Mouse (Mus musculus): ENCODE measurements around the gene Ccr7. TPM values are rescaled to one million over a fixed set of nuclear protein-coding genes. Genes with fewer than 3 reads are reported as not detected.

Gene Ccr7
- polyA plus RNA-seq, 1 experiment from 2014 or later: 0.38 TPM

GRCm38 (mm10) chr11:99169438-99169837, 14.6 kb upstream of the Ccr7 start:
- H3K4me2 ChIP-seq: no peak overlapping the region
- no peaks in the 10 kb centered on the region for H3K36me3 ChIP-seq
- H3K27me3 ChIP-seq: no peaks in the 10 kb centered on the region
- no peak overlapping the region for H3K27ac ChIP-seq
- no peak for ATAC-seq (ENCODE audit: insufficient number of reproducible peaks, low FRiP score, low TSS enrichment, low read depth)
- no peaks in the 10 kb centered on the region; the same call in 1 of the 2 replicates for H3K4me1 ChIP-seq
- no peaks in the 10 kb centered on the region for H3K9me3 ChIP-seq
- H3K9ac ChIP-seq: no peak overlapping the region
- H3K4me3 ChIP-seq: no peak overlapping the region
- 72% methylated on average over 2 of the region's 2 CpGs for WGBS

GRCm38 (mm10) chr11:99168030-99168474, 13.2 kb upstream of the Ccr7 start:
- H3K27me3 ChIP-seq: no peaks in the 10 kb centered on the region
- H3K36me3 ChIP-seq: no peaks in the 10 kb centered on the region
- no peak for ATAC-seq (ENCODE audit: insufficient number of reproducible peaks, low FRiP score, low TSS enrichment, low read depth)
- H3K27ac ChIP-seq: no peak overlapping the region
- no peaks in the 10 kb centered on the region for H3K9me3 ChIP-seq
- WGBS: 63% methylated on average over 12 of the region's 12 CpGs
- H3K4me2 ChIP-seq: no peak overlapping the region
- no peaks in the 10 kb centered on the region; the same call in 1 of the 2 replicates for H3K4me1 ChIP-seq
- H3K4me3 ChIP-seq: no peak overlapping the region
- no peak overlapping the region for H3K9ac ChIP-seq

GRCm38 (mm10) chr11:99167576-99167975, 12.7 kb upstream of the Ccr7 start:
- H3K4me2 ChIP-seq: no peak overlapping the region
- no peaks in the 10 kb centered on the region for H3K36me3 ChIP-seq
- H3K9ac ChIP-seq: no peak overlapping the region
- no peaks in the 10 kb centered on the region for H3K27me3 ChIP-seq
- H3K4me1 ChIP-seq: no peaks in the 10 kb centered on the region; the same call in 1 of the 2 replicates
- H3K9me3 ChIP-seq: no peaks in the 10 kb centered on the region
- no peak overlapping the region for H3K4me3 ChIP-seq
- no peak for ATAC-seq (ENCODE audit: insufficient number of reproducible peaks, low FRiP score, low TSS enrichment, low read depth)
- WGBS: 84% methylated on average over 7 of the region's 7 CpGs
- no peak overlapping the region for H3K27ac ChIP-seq

- H3K27ac ChIP-seq: no peak overlapping the region
- no peaks in the 10 kb centered on the region for H3K27me3 ChIP-seq
- no peak for ATAC-seq (ENCODE audit: insufficient number of reproducible peaks, low FRiP score, low TSS enrichment, low read depth)
- H3K4me2 ChIP-seq: no peak overlapping the region
- H3K9ac ChIP-seq: no peak overlapping the region
- H3K9me3 ChIP-seq: no peaks in the 10 kb centered on the region
- no peaks in the 10 kb centered on the region for H3K36me3 ChIP-seq
- H3K4me1 ChIP-seq: no peaks in the 10 kb centered on the region; the same call in 1 of the 2 replicates
- no peak overlapping the region for H3K4me3 ChIP-seq
- 89% methylated on average over 7 of the region's 7 CpGs for WGBS
Observed at GRCm38 (mm10) chr11:99166241-99166640, 11.4 kb upstream of the Ccr7 start.

- no peak for ATAC-seq (ENCODE audit: insufficient number of reproducible peaks, low FRiP score, low TSS enrichment, low read depth)
- WGBS: 77% methylated on average over 11 of the region's 11 CpGs
- no peak overlapping the region for H3K4me2 ChIP-seq
Observed at GRCm38 (mm10) chr11:99165031-99165752, 10.3 kb upstream of the Ccr7 start.

GRCm38 (mm10) chr11:99162972-99163686, 8.3 kb upstream of the Ccr7 start:
- 77% methylated on average over 10 of the region's 10 CpGs for WGBS
- no peaks in the 10 kb centered on the region for H3K4me1 ChIP-seq
- H3K27me3 ChIP-seq: no peaks in the 10 kb centered on the region
- H3K9me3 ChIP-seq: no peaks in the 10 kb centered on the region
- no peak overlapping the region for H3K4me2 ChIP-seq
- ATAC-seq (ENCODE audit: insufficient number of reproducible peaks, low FRiP score, low TSS enrichment, low read depth): no peak
- H3K9ac ChIP-seq: no peak overlapping the region
- H3K36me3 ChIP-seq: no peaks in the 10 kb centered on the region
- H3K4me3 ChIP-seq: no peak overlapping the region
- no peak overlapping the region for H3K27ac ChIP-seq

More at GRCm38 (mm10) chr11:99165031-99165752, 10.3 kb upstream of the Ccr7 start:
- H3K4me1 ChIP-seq: no peaks in the 10 kb centered on the region
- no peaks in the 10 kb centered on the region for H3K9me3 ChIP-seq
- H3K27ac ChIP-seq: no peak overlapping the region
- no peak overlapping the region for H3K4me3 ChIP-seq
- no peaks in the 10 kb centered on the region for H3K27me3 ChIP-seq
- no peaks in the 10 kb centered on the region for H3K36me3 ChIP-seq
- H3K9ac ChIP-seq: no peak overlapping the region

- ATAC-seq (ENCODE audit: insufficient number of reproducible peaks, low FRiP score, low TSS enrichment, low read depth): no peak
- WGBS: 25% methylated on average over 5 of the region's 5 CpGs
- no peaks in the 10 kb centered on the region for H3K4me1 ChIP-seq
- H3K4me3 ChIP-seq: no peak overlapping the region
- H3K9ac ChIP-seq: no peak overlapping the region
- H3K4me2 ChIP-seq: no peak overlapping the region
- no peaks in the 10 kb centered on the region for H3K27me3 ChIP-seq
- H3K36me3 ChIP-seq: no peaks in the 10 kb centered on the region
- no peaks in the 10 kb centered on the region for H3K9me3 ChIP-seq
- H3K27ac ChIP-seq: no peak overlapping the region
Observed at GRCm38 (mm10) chr11:99161648-99162047, 6.8 kb upstream of the Ccr7 start.

GRCm38 (mm10) chr11:99160228-99160627, 5.4 kb upstream of the Ccr7 start:
- no peak overlapping the region for H3K4me2 ChIP-seq

GRCm38 (mm10) chr11:99155817-99156216, 940 bp upstream of the Ccr7 start:
- H3K4me1 ChIP-seq: no peaks in the 10 kb centered on the region
- no peak overlapping the region for H3K9ac ChIP-seq
- no peaks in the 10 kb centered on the region for H3K9me3 ChIP-seq
- 86% methylated on average over 9 of the region's 9 CpGs for WGBS
- no peak overlapping the region for H3K27ac ChIP-seq
- H3K4me3 ChIP-seq: no peak overlapping the region
- no peaks in the 10 kb centered on the region for H3K36me3 ChIP-seq
- H3K27me3 ChIP-seq: no peaks in the 10 kb centered on the region
- ATAC-seq (ENCODE audit: insufficient number of reproducible peaks, low FRiP score, low TSS enrichment, low read depth): no peak
- H3K4me2 ChIP-seq: no peak overlapping the region

More at GRCm38 (mm10) chr11:99160228-99160627, 5.4 kb upstream of the Ccr7 start:
- Histone ChIP-seq H3K4me3 (no peak overlapping the region), H3K9ac (no peak overlapping the region), H3K27me3 (no peaks in the 10 kb centered on the region), H3K4me1 (no peaks in the 10 kb centered on the region), H3K27ac (no peak overlapping the region), H3K9me3 (no peaks in the 10 kb centered on the region), H3K36me3 (no peaks in the 10 kb centered on the region)
- 85% methylated on average over 6 of the region's 6 CpGs for WGBS
- ATAC-seq (ENCODE audit: insufficient number of reproducible peaks, low FRiP score, low TSS enrichment, low read depth): no peak

- 69% methylated on average over 7 of the region's 7 CpGs for WGBS
- no peak overlapping the region for H3K27ac ChIP-seq
- ATAC-seq (ENCODE audit: insufficient number of reproducible peaks, low FRiP score, low TSS enrichment, low read depth): no peak
- no peaks in the 10 kb centered on the region for H3K27me3 ChIP-seq
- H3K4me2 ChIP-seq: no peak overlapping the region
- H3K4me1 ChIP-seq: peaks cover 12% of the 10 kb centered on the region
- H3K4me3 ChIP-seq: no peak overlapping the region
- no peaks in the 10 kb centered on the region for H3K9me3 ChIP-seq
- H3K36me3 ChIP-seq: no peaks in the 10 kb centered on the region
- H3K9ac ChIP-seq: no peak overlapping the region
Observed at GRCm38 (mm10) chr11:99153767-99154753, 817 bp downstream of the Ccr7 start.

GRCm38 (mm10) chr11:99152323-99153144, 2.3 kb downstream of the Ccr7 start:
- Histone ChIP-seq H3K4me3 (no peak overlapping the region), H3K36me3 (no peaks in the 10 kb centered on the region), H3K4me1 (peaks cover 27% of the 10 kb centered on the region), H3K9ac (no peak overlapping the region), H3K9me3 (no peaks in the 10 kb centered on the region), H3K4me2 (no peak overlapping the region), H3K27me3 (no peaks in the 10 kb centered on the region), H3K27ac (no peak overlapping the region)
- ATAC-seq (ENCODE audit: insufficient number of reproducible peaks, low FRiP score, low TSS enrichment, low read depth): no peak
- WGBS: 80% methylated on average over 7 of the region's 7 CpGs
